Mouse (Mus musculus): ENCODE data around the gene Olfr1015.

Olfr1015 gene

DNA sequence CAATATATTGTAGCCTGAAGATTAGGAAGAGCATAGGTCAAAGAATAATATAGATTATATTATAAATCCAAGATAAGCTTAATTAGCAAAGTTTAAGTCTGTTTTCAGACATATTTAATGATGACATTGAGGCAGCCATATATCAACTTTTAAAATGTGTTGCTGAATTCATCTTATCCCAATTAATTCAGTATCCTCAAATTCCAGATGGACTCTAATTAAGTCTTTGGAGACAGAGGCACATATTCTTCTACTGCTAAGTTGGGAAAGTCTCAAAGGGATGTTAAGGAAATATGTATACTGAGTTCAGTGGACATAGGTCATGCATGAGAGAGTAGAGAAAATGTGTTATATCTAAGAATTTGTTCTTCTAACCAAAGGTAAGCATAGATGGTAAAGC is at the start of gene Olfr1015:
TSS of gene Olfr1015 (plus strand) at position 301 of the 400 bp plus-strand sequence.
- DNase-seq (ENCODE audit: low spot score in 2 of 2): no peak

DNA sequence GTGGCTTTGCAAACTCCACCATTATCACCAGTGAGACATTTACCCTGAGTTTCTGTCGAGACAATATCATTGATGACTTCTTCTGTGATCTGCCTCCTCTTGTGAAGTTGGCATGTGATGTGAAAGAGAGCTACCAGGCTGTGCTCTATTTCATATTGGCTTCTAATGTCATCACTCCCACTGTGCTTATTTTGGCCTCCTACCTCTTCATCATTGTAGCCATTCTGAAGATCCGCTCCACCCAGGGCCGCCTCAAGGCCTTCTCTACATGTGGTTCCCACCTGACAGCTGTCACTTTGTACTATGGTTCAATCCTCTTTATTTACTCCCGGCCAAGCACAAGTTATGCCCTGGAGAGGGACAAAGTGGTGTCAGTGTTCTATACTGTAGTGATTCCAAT is 28.0 kb upstream of the Olfr1015 start:
- DNase-seq (ENCODE audit: low spot score in 2 of 2): no peak

DNA sequence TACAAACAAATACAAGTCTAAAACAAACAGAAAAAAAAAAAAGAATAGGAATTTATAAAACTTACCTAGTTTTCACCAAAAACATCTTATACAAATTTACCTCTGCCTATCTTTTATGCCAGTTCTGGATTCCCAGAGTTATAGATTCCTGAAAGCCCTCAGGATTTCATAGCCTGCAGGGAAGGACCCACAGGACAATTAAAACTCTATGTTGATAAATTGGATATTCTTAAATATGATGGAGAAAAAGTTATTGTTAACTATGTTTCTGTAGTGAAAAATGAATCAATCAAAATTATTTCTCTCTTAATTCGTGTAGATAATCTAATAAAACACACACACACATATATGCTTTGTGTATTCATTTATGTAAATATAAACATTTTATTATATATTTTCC is 19.2 kb upstream of the Olfr1015 start, which contains the start of gene Olfr1012:
TSS of gene Olfr1012 (minus strand) at position 101 of the 400 bp plus-strand sequence.
- DNase-seq (ENCODE audit: low spot score in 2 of 2): no peak

DNA sequence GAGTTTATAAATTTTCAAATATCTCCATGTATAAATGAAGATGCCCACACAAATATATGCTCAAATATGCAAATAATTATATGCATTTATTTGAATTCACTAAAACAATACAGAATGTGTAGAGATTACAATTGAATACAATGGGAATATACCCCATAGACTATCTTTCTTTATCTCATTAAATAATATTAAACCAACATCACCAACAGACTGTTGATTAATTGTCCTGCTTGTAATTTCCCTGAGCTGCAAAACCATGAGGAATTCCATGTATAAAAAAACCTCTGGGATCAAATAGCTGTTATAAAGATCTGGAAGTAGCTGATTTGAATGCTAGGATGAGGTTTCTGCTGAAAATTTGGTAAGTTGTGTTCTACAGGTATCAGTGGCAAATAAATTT is 15.0 kb upstream of the Olfr1015 start, which contains the start of gene Olfr1013:
TSS of gene Olfr1013 (plus strand) at position 301 of the 400 bp plus-strand sequence.
- DNase-seq (ENCODE audit: low spot score in 2 of 2): no peak

DNA sequence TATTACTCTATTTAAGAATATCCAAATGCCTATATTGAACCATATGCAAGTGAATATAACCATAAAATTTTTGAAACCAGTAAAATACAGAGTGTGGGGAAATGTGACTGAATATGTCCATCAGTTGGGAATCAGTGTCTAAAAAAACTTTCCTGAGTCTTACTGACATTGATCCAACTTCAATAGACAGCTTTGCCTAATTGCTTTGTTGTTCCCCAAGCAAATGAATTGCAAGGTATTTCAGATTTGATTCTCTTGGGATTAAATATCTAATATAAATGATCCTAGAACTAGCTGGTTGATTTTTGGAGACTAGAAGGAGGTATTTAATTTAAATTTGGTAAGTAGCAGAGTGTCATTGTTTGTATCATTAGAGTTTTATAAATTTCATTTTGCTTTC is 9.4 kb upstream of the Olfr1015 start, which contains the start of gene Olfr1014:
TSS of gene Olfr1014 (plus strand) at position 301 of the 400 bp plus-strand sequence.
- no peak for DNase-seq (ENCODE audit: low spot score in 2 of 2)

DNA sequence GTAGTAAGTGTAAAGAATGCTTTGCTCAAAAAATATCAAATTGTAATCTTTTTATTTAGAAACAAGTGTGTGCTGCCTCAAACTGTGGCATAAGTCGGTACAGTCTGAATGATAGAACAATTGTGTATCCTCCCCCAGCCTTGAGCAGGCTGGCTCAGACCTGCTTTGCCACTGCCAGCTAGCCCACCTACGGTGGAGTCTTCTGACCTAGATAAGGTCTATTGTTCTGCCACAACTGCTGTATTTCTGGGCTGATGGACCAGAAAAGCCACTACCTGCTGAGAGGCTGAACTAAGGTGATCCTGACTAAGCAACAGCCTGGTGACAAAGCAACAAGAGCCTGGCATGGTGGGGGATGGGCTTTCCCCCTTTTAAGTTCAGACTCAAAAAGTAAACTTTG is 10.5 kb downstream of the Olfr1015 start:
- DNase-seq (ENCODE audit: low spot score in 2 of 2): no peak

DNA sequence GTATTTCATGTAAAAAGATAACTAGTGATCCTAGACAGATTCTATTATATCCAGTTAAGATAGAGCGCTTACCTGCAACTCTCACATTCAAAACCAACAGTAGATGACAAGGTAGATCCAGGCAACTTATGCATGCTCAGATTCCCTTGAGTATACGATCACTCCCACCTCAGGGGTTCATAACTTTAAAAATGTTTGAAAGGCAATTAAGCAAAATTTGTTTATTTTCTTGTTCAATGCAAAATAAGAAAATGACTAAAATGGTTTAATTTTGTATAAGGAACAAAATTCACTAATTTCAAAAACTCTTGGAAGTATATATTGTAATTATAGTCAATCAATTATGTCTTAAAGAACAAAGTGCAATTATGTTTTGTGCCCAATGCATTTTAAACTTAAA is 20.6 kb downstream of the Olfr1015 start, which contains the start of gene Olfr1016:
TSS of gene Olfr1016 (minus strand) at position 101 of the 400 bp plus-strand sequence.
- no peak for DNase-seq (ENCODE audit: low spot score in 2 of 2)

DNA sequence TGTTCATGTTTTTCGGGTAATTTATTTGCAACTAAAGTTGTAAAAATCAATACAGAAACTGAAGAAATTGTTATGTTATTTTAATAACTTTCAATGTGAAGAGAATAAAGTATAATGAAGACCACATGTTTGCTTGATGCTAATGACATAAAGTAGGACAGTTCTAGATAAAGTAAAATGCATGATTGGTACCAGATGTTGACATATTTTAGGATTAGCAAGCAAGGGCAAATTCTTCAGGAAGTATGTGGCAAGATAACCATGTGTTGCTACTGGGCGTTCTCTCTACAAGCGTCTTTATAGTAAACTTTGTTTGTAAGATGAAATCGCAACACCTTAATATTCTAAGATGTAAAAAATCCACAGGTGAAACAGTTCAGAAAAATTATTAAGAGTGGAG is 22.7 kb downstream of the Olfr1015 start:
- no peak for DNase-seq (ENCODE audit: low spot score in 2 of 2)

DNA sequence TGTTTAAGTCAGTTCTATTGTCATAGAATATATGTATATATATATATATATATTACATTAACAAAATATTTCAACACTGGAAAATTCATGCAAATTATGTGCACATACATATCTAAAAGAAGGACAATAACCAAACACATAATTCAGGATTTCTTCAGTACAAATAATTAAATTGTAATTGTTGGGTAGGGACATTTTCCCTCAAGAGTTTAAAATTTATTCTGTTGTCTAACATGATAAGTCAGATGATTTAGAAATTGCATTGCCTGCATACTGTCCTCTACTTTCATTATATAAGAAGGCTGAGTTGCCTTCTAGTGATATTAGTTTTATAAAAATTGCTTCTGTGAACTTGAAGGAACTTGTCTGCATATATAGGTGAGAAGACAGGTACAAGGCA is 36.4 kb downstream of the Olfr1015 start, which contains the start of gene Olfr1018:
TSS of gene Olfr1018 (plus strand) at position 301 of the 400 bp plus-strand sequence.
- no peak for DNase-seq (ENCODE audit: low spot score in 2 of 2)

Measured in spleen, postnatal 14 days (tissue).